Mouse (Mus musculus) hindbrain, embryonic 16.5 days (tissue): Measurements from ENCODE around the gene Srm. TPM values are rescaled to one million over a fixed set of nuclear protein-coding genes. Genes with fewer than 3 reads are reported as not detected.

Experiments
- ATAC-seq: fragments of 200-750 bp; cut with Nextera tagmentation; 2 replicates; pipeline ENCODE4 v1.8.0; 2017; ENCODE audit warnings: moderate TSS enrichment, moderate library complexity
- H3K27ac ChIP-seq: fragments of 300-500 bp; sonication (generic); 2 replicates; pipeline ENCODE4 v1.5.1; 2014; ENCODE audit warnings: low read depth, mild to moderate bottlenecking, control low read depth, low read length, moderate library complexity
- H3K27me3 ChIP-seq: fragments of 300-500 bp; sonication (generic); replicated peaks from 2 replicates; pipeline ENCODE4 v1.6.1; 2014; ENCODE audit warnings: low read length; ENCODE audit not compliant: control insufficient read depth, insufficient read depth
- H3K36me3 ChIP-seq: fragments of 300-500 bp; sonication (generic); 2 replicates; pipeline ENCODE4 v1.6.1; 2014; ENCODE audit warnings: mild to moderate bottlenecking, low read length, moderate library complexity, mixed read lengths; ENCODE audit not compliant: control insufficient read depth, insufficient read depth
- H3K4me1 ChIP-seq: fragments of 300-500 bp; sonication (generic); 2 replicates; pipeline ENCODE4 v1.6.1; 2014; ENCODE audit warnings: low read depth, low read length; ENCODE audit not compliant: control insufficient read depth, insufficient read depth
- H3K4me2 ChIP-seq: fragments of 300-500 bp; sonication (generic); 2 replicates; pipeline ENCODE4 v1.6.1; 2014; ENCODE audit warnings: mild to moderate bottlenecking, low read length, control low read depth, moderate library complexity
- H3K4me3 ChIP-seq: fragments of 300-500 bp; sonication (generic); 2 replicates; pipeline ENCODE4 v1.5.1; 2014; ENCODE audit warnings: mild to moderate bottlenecking, low read length, control low read depth, moderate library complexity
- H3K9ac ChIP-seq: fragments of 300-500 bp; sonication (generic); 2 replicates; pipeline ENCODE4 v1.6.1; 2014; ENCODE audit warnings: low read depth, mild to moderate bottlenecking, control low read depth, low read length, moderate library complexity
- H3K9me3 ChIP-seq: fragments of 300-500 bp; sonication (generic); 2 replicates; pipeline ENCODE4 v1.6.1; 2014; ENCODE audit warnings: mild to moderate bottlenecking, low read length, moderate library complexity; ENCODE audit not compliant: control insufficient read depth
- WGBS: fragments of 180-500 bp; shearing (Covaris S2); extraction: QIAGEN DNeasy Blood & Tissue Kit; methylation state at CpG from one replicate; pipeline ENCODE4 v1.1.7; 2014; 5-methylcytosine and 5-hydroxymethylcytosine counted together
- polyA plus RNA-seq: library from polyadenylated mRNA; unstranded; fragments of >200 nt; fragmentation: Nextera tagmentation; extraction: Ambion mirVana; gene quantifications from 2 replicates; pipeline ENCODE4 v1.2.1, GENCODE M21; 2015

The Srm gene
- polyA plus RNA-seq, 1 experiment from 2014 or later = 179 TPM

- 85% methylated on average over 6 of the region's 6 CpGs for WGBS
- Histone ChIP-seq H3K4me1 (peaks cover 11% of the 10 kb centered on the region), H3K27me3 (no peaks in the 10 kb centered on the region), H3K4me3 (no peak overlapping the region), H3K4me2 (no peak overlapping the region), H3K9ac (no peak overlapping the region), H3K9me3 (no peaks in the 10 kb centered on the region), H3K36me3 (peaks cover 28% of the 10 kb centered on the region), H3K27ac (no peak overlapping the region)
- no peak for ATAC-seq
Observed at GRCm38 (mm10) chr4:148595916-148596315, 4.6 kb downstream of the Srm start.

GRCm38 (mm10) chr4:148596731-148597130 lies 5.4 kb downstream of the Srm start:
- Histone ChIP-seq H3K27me3 (no peaks in the 10 kb centered on the region), H3K4me3 (no peak overlapping the region), H3K4me1 (peaks cover 11% of the 10 kb centered on the region), H3K36me3 (peaks cover 28% of the 10 kb centered on the region), H3K9me3 (no peaks in the 10 kb centered on the region), H3K9ac (no peak overlapping the region), H3K27ac (no peak overlapping the region), H3K4me2 (no peak overlapping the region)
- WGBS = 97% methylated on average over 3 of the region's 3 CpGs
- no peak for ATAC-seq

GRCm38 (mm10) chr4:148598826-148599225 lies 7.5 kb downstream of the Srm start:
- no peak for ATAC-seq
- H3K27me3 ChIP-seq = no peaks in the 10 kb centered on the region
- no peak overlapping the region for H3K4me2 ChIP-seq
- H3K9me3 ChIP-seq = no peaks in the 10 kb centered on the region
- H3K9ac ChIP-seq = no peak overlapping the region
- peaks cover 22% of the 10 kb centered on the region for H3K36me3 ChIP-seq
- no peak overlapping the region for H3K27ac ChIP-seq
- H3K4me1 ChIP-seq = no peaks in the 10 kb centered on the region
- no peak overlapping the region for H3K4me3 ChIP-seq
- WGBS = 94% methylated on average over 12 of the region's 12 CpGs

GRCm38 (mm10) chr4:148600316-148600715 lies 9.0 kb downstream of the Srm start:
- Histone ChIP-seq H3K4me1 (no peaks in the 10 kb centered on the region), H3K27ac (no peak overlapping the region), H3K4me2 (no peak overlapping the region), H3K9ac (no peak overlapping the region), H3K4me3 (no peak overlapping the region), H3K36me3 (peaks cover 9% of the 10 kb centered on the region), H3K27me3 (no peaks in the 10 kb centered on the region), H3K9me3 (no peaks in the 10 kb centered on the region)
- ATAC-seq = no peak
- 96% methylated on average over 4 of the region's 4 CpGs for WGBS

- no peak overlapping the region for H3K27ac ChIP-seq
- H3K9me3 ChIP-seq = no peaks in the 10 kb centered on the region
- H3K4me3 ChIP-seq = no peak overlapping the region
- 91% methylated on average over 4 of the region's 4 CpGs for WGBS
- H3K4me1 ChIP-seq = no peaks in the 10 kb centered on the region
- no peak overlapping the region for H3K4me2 ChIP-seq
- no peaks in the 10 kb centered on the region for H3K27me3 ChIP-seq
- H3K9ac ChIP-seq = no peak overlapping the region
- peaks cover 3% of the 10 kb centered on the region; the same call in 1 of the 2 replicates for H3K36me3 ChIP-seq
- ATAC-seq = no peak
Observed at GRCm38 (mm10) chr4:148601871-148602270, 10.6 kb downstream of the Srm start.

- H3K9ac ChIP-seq = no peak within 1 kb of the TSS
- no peak for ATAC-seq
- H3K36me3 ChIP-seq = peaks cover 2% of the 10 kb centered on the region; the same call in 1 of the 2 replicates
- no peak within 1 kb of the TSS for H3K27ac ChIP-seq
- no peaks in the 10 kb centered on the region for H3K27me3 ChIP-seq
- 89% methylated on average over 14 of the region's 14 CpGs for WGBS
- H3K9me3 ChIP-seq = no peaks in the 10 kb centered on the region
- H3K4me1 ChIP-seq = no peaks in the 10 kb centered on the region
- no peak within 1 kb of the TSS for H3K4me3 ChIP-seq
- no peak within 1 kb of the TSS for H3K4me2 ChIP-seq
Observed at GRCm38 (mm10) chr4:148602357-148603120, 11.2 kb downstream of the Srm start, which contains the start of gene Masp2. TSS of gene Masp2 (plus strand) at chr4:148602554.

GRCm38 (mm10) chr4:148603376-148604139 lies 12.3 kb downstream of the Srm start:
- Histone ChIP-seq H3K4me1 (no peaks in the 10 kb centered on the region), H3K4me3 (no peak overlapping the region), H3K9ac (no peak overlapping the region), H3K36me3 (peaks cover 2% of the 10 kb centered on the region; the same call in 1 of the 2 replicates), H3K27me3 (no peaks in the 10 kb centered on the region), H3K27ac (no peak overlapping the region), H3K4me2 (no peak overlapping the region), H3K9me3 (no peaks in the 10 kb centered on the region)
- no peak; the same call in 1 of the 2 replicates for ATAC-seq
- 69% methylated on average over 10 of the region's 10 CpGs for WGBS

- ATAC-seq = no peak
- Histone ChIP-seq H3K9me3 (no peaks in the 10 kb centered on the region), H3K9ac (no peak overlapping the region), H3K4me1 (no peaks in the 10 kb centered on the region), H3K27ac (no peak overlapping the region), H3K4me3 (no peak overlapping the region), H3K36me3 (0 out of 2 replicates have a peak, but pooled peaks cover 2% of the 10 kb centered on the region), H3K4me2 (no peak overlapping the region), H3K27me3 (no peaks in the 10 kb centered on the region)
- 81% methylated on average over 7 of the region's 7 CpGs for WGBS
Observed at GRCm38 (mm10) chr4:148604141-148604540, 12.8 kb downstream of the Srm start.

GRCm38 (mm10) chr4:148604541-148605165 lies 13.3 kb downstream of the Srm start:
- WGBS = 90% methylated on average over 3 of the region's 3 CpGs
- H3K4me2 ChIP-seq = no peak overlapping the region

More at GRCm38 (mm10) chr4:148604541-148605165, 13.3 kb downstream of the Srm start:
- Histone ChIP-seq H3K9ac (no peak overlapping the region), H3K4me1 (no peaks in the 10 kb centered on the region), H3K27ac (no peak overlapping the region), H3K27me3 (no peaks in the 10 kb centered on the region), H3K4me3 (no peak overlapping the region), H3K36me3 (0 out of 2 replicates have a peak, but pooled peaks cover 2% of the 10 kb centered on the region), H3K9me3 (no peaks in the 10 kb centered on the region)
- no peak for ATAC-seq
